Mouse (Mus musculus) spleen, adult 2 months (tissue): ENCODE measurements around the gene Poldip3. TPM values are rescaled to one million over a fixed set of nuclear protein-coding genes. Genes with fewer than 3 reads are reported as not detected.

ENCODE experiments used
- DNase-seq, 2 experiments: peaks; one replicate each; pipeline versions ENCODE4 v3.0.0 to v3.0.0-alpha.2; 2012 to 2021; ENCODE audit warnings: low spot score in 2 of 2, low read depth in 1 of 2
- H3K27ac ChIP-seq: fragments of 200-500 bp; 2 replicates; pipeline ENCODE4 v1.5.1; 2012; ENCODE audit warnings: low read length, inconsistent platforms; ENCODE audit not compliant: insufficient read depth
- H3K27me3 ChIP-seq: fragments of 200-500 bp; 2 replicates; pipeline ENCODE4 v1.6.1; 2012; ENCODE audit warnings: mild to moderate bottlenecking, moderate library complexity, low read length, inconsistent platforms; ENCODE audit not compliant: control insufficient read depth, insufficient read depth
- H3K36me3 ChIP-seq: fragments of 200-500 bp; 2 replicates; pipeline ENCODE4 v1.6.1; 2012; ENCODE audit warnings: mild to moderate bottlenecking, low read length, inconsistent platforms; ENCODE audit not compliant: control insufficient read depth, insufficient read depth
- H3K4me1 ChIP-seq: fragments of 200-500 bp; 2 replicates; pipeline ENCODE4 v1.6.1; 2011; ENCODE audit warnings: inconsistent platforms; ENCODE audit not compliant: control insufficient read depth, insufficient read depth, insufficient read length
- H3K4me3 ChIP-seq: fragments of 200-500 bp; 2 replicates; pipeline ENCODE4 v1.5.1; 2011; ENCODE audit warnings: mild to moderate bottlenecking, inconsistent platforms; ENCODE audit not compliant: insufficient read depth, insufficient read length; ENCODE audit errors: extremely low read depth
- CTCF ChIP-seq: fragments of 200-500 bp; IDR thresholded peaks from 2 replicates; pipeline ENCODE4 v1.5.1; 2011; ENCODE audit warnings: mild to moderate bottlenecking, inconsistent platforms; ENCODE audit not compliant: insufficient read depth, insufficient read length, insufficient replicate concordance; ENCODE audit errors: extremely low read depth
- POLR2A ChIP-seq: fragments of 200-500 bp; IDR thresholded peaks from 2 replicates; pipeline ENCODE4 v1.6.1; 2011; ENCODE audit warnings: low read depth, low read length, inconsistent platforms
- WGBS: fragments of 180-500 bp; shearing (Covaris S2); methylation state at CpG from one replicate; pipeline ENCODE4 v1.1.7; 2018; 5-methylcytosine and 5-hydroxymethylcytosine counted together
- polyA plus RNA-seq: library from polyadenylated mRNA; depleted of rRNA; stranded (reverse); fragments of >200 nt; gene quantifications from 2 replicates; pipeline ENCODE4 v1.2.3, GENCODE M21; 2012

Gene Poldip3
- polyA plus RNA-seq, 1 experiment, result 50.6 TPM

GRCm38 (mm10) chr15:83124625-83125024, 24.6 kb downstream of the Poldip3 start:
- 84% methylated on average over 5 of the region's 5 CpGs for WGBS
- TF ChIP-seq POLR2A (no peak), CTCF (no peak)
- Histone ChIP-seq H3K27ac (no peak overlapping the region), H3K36me3 (peaks cover 34% of the 10 kb centered on the region), H3K27me3 (no peaks in the 10 kb centered on the region), H3K4me1 (no peaks in the 10 kb centered on the region; the same call in 1 of the 2 replicates), H3K4me3 (no peak overlapping the region)
- DNase-seq, result no peak

- TF ChIP-seq CTCF (no peak), POLR2A (peak; percentile 24; the same call in 1 of the 2 replicates)
- WGBS, result 3% methylated on average over 32 of the region's 32 CpGs
- Histone ChIP-seq H3K4me1 (no peaks in the 10 kb centered on the region; the same call in 1 of the 2 replicates), H3K27ac (peak within 1 kb of the TSS; percentile 78), H3K36me3 (peaks cover 30% of the 10 kb centered on the region), H3K27me3 (no peaks in the 10 kb centered on the region), H3K4me3 (peak within 1 kb of the TSS; percentile 90)
- peak; percentile 45 to 82 for DNase-seq
These were observed 26.5 kb downstream of the Poldip3 start, which contains the start of gene Rrp7a for GRCm38 (mm10) chr15:83122566-83123145. Gene Rrp7a (minus strand): TSS chr15:83122801.

GRCm38 (mm10) chr15:83121709-83122565, 27.2 kb downstream of the Poldip3 start:
- no peaks in the 10 kb centered on the region; the same call in 1 of the 2 replicates for H3K4me1 ChIP-seq
- H3K36me3 ChIP-seq, result peaks cover 32% of the 10 kb centered on the region
- peak overlapping the region; percentile 90 for H3K4me3 ChIP-seq
- peak overlapping the region; percentile 78 for H3K27ac ChIP-seq
- H3K27me3 ChIP-seq, result no peaks in the 10 kb centered on the region
- WGBS, result 4% methylated on average over 43 of the region's 43 CpGs
- DNase-seq, result peak; percentile 14 to 28
- TF ChIP-seq POLR2A, result no peak; the same call in 1 of the 2 replicates
- no peak for TF ChIP-seq CTCF

GRCm38 (mm10) chr15:83118360-83118759, 30.8 kb downstream of the Poldip3 start:
- no peaks in the 10 kb centered on the region; the same call in 1 of the 2 replicates for H3K4me1 ChIP-seq
- H3K27me3 ChIP-seq, result no peaks in the 10 kb centered on the region
- 66% methylated on average over 7 of the region's 7 CpGs for WGBS
- H3K27ac ChIP-seq, result no peak overlapping the region
- TF ChIP-seq POLR2A (no peak), CTCF (no peak)
- no peak overlapping the region for H3K4me3 ChIP-seq
- no peak for DNase-seq
- H3K36me3 ChIP-seq, result peaks cover 34% of the 10 kb centered on the region

- Histone ChIP-seq H3K27me3 (no peaks in the 10 kb centered on the region), H3K36me3 (peaks cover 34% of the 10 kb centered on the region), H3K27ac (no peak overlapping the region), H3K4me3 (no peak overlapping the region), H3K4me1 (peaks cover 2% of the 10 kb centered on the region; the same call in 1 of the 2 replicates)
- 82% methylated on average over 6 of the region's 6 CpGs for WGBS
- no peak for DNase-seq
- TF ChIP-seq POLR2A (no peak), CTCF (no peak)
These were observed 34.1 kb downstream of the Poldip3 start for GRCm38 (mm10) chr15:83115071-83115470.

- no peak overlapping the region for H3K27ac ChIP-seq
- 94% methylated on average over 9 of the region's 9 CpGs for WGBS
- H3K4me3 ChIP-seq, result no peak overlapping the region
- DNase-seq, result no peak
- H3K27me3 ChIP-seq, result no peaks in the 10 kb centered on the region
- TF ChIP-seq CTCF, result no peak
- no peak for TF ChIP-seq POLR2A
- H3K36me3 ChIP-seq, result peaks cover 28% of the 10 kb centered on the region
- peaks cover 2% of the 10 kb centered on the region; the same call in 1 of the 2 replicates for H3K4me1 ChIP-seq
These were observed 35.1 kb downstream of the Poldip3 start for GRCm38 (mm10) chr15:83114106-83114505.
